Mouse (Mus musculus): ENCODE measurements at regions not wholly inside any gene's neighbourhood (a gene's known extent, or its start where the extent isn't known, plus 50 kb on each side); places are given as distances from the start of the nearest gene placed in this dataset.
A peak's percentile ranks its signal among the peaks of the same experiment; 100 is the strongest.

- ATAC-seq (ENCODE audit: insufficient number of reproducible peaks, insufficient read depth, low FRiP score, low read depth): no peak
- H3K27me3 ChIP-seq (ENCODE audit: control insufficient read depth, insufficient read depth, low read length): no peaks in the 10 kb centered on the region
- peaks cover 6 to 11% of the 10 kb centered on the region in 2 experiments for H3K4me1 ChIP-seq (ENCODE audit: control insufficient read depth in 2 of 2, insufficient read depth in 2 of 2, low read length in 2 of 2)
- no peaks in the 10 kb centered on the region for H3K9me3 ChIP-seq (ENCODE audit: control insufficient read depth, low read length)
- H3K4me3 ChIP-seq (ENCODE audit: control insufficient read depth in 1 of 2, insufficient read depth in 1 of 2, low read depth in 1 of 2, low read length in 2 of 2): no peak overlapping the region
- H3K4me2 ChIP-seq (ENCODE audit: low read length): no peak overlapping the region
- H3K9ac ChIP-seq (ENCODE audit: low read length): no peak overlapping the region
- H3K36me3 ChIP-seq (ENCODE audit: control insufficient read depth, insufficient read depth, low read length): no peaks in the 10 kb centered on the region
- no peak overlapping the region for H3K27ac ChIP-seq (replicated peaks in 1 of 2; ENCODE audit: control insufficient read depth in 1 of 2, insufficient read depth in 1 of 2, low read depth in 2 of 2, low read length in 2 of 2)
- WGBS: 61% methylated on average over 3 of the region's 3 CpGs
These were observed 79.8 kb downstream of the Calml3 start for GRCm38 (mm10) chr13:3724313-3724712.

- WGBS: 89% methylated on average over 5 of the region's 5 CpGs
- no peak overlapping the region for H3K4me3 ChIP-seq (ENCODE audit: control insufficient read depth in 1 of 2, insufficient read depth in 1 of 2, low read depth in 1 of 2, low read length in 2 of 2)
- H3K9me3 ChIP-seq (ENCODE audit: control insufficient read depth, low read length): no peaks in the 10 kb centered on the region
- H3K27ac ChIP-seq (replicated peaks in 1 of 2; ENCODE audit: control insufficient read depth in 1 of 2, insufficient read depth in 1 of 2, low read depth in 2 of 2, low read length in 2 of 2): no peak overlapping the region
- H3K27me3 ChIP-seq (ENCODE audit: control insufficient read depth, insufficient read depth, low read length): no peaks in the 10 kb centered on the region
- no peak overlapping the region for H3K9ac ChIP-seq (ENCODE audit: low read length)
- no peak overlapping the region for H3K4me2 ChIP-seq (ENCODE audit: low read length)
- ATAC-seq (ENCODE audit: insufficient number of reproducible peaks, insufficient read depth, low FRiP score, low read depth): no peak
- H3K4me1 ChIP-seq (ENCODE audit: control insufficient read depth in 2 of 2, insufficient read depth in 2 of 2, low read length in 2 of 2): peaks cover 6 to 11% of the 10 kb centered on the region in 2 experiments
- H3K36me3 ChIP-seq (ENCODE audit: control insufficient read depth, insufficient read depth, low read length): no peaks in the 10 kb centered on the region
These were observed 80.5 kb downstream of the Calml3 start for GRCm38 (mm10) chr13:3723458-3724143.

- no peaks in the 10 kb centered on the region for H3K36me3 ChIP-seq (ENCODE audit: control insufficient read depth, insufficient read depth, low read length)
- no peak overlapping the region for H3K9ac ChIP-seq (ENCODE audit: low read length)
- WGBS: 89% methylated on average over 4 of the region's 4 CpGs
- H3K9me3 ChIP-seq (ENCODE audit: control insufficient read depth, low read length): no peaks in the 10 kb centered on the region
- no peak overlapping the region for H3K4me3 ChIP-seq (ENCODE audit: control insufficient read depth in 1 of 2, insufficient read depth in 1 of 2, low read depth in 1 of 2, low read length in 2 of 2)
- H3K4me2 ChIP-seq (ENCODE audit: low read length): no peak overlapping the region
- no peaks in the 10 kb centered on the region for H3K27me3 ChIP-seq (ENCODE audit: control insufficient read depth, insufficient read depth, low read length)
- H3K27ac ChIP-seq (replicated peaks in 1 of 2; ENCODE audit: control insufficient read depth in 1 of 2, insufficient read depth in 1 of 2, low read depth in 2 of 2, low read length in 2 of 2): no peak overlapping the region
- peaks cover 0 to under 1% of the 10 kb centered on the region in 2 experiments; a peak in 1 of 4 replicates for H3K4me1 ChIP-seq (ENCODE audit: control insufficient read depth in 2 of 2, insufficient read depth in 2 of 2, low read length in 2 of 2)
- ATAC-seq (ENCODE audit: insufficient number of reproducible peaks, insufficient read depth, low FRiP score, low read depth): no peak
These were observed 81.2 kb downstream of the Asb13 start for GRCm38 (mm10) chr13:3715019-3715418.

GRCm38 (mm10) chr13:3712497-3713160, 78.8 kb downstream of the Asb13 start:
- Histone ChIP-seq H3K4me1 (ENCODE audit: control insufficient read depth in 2 of 2, insufficient read depth in 2 of 2, low read length in 2 of 2) (peaks cover 6 to 14% of the 10 kb centered on the region in 2 experiments; a peak in 3 of 4 replicates), H3K27me3 (ENCODE audit: control insufficient read depth, insufficient read depth, low read length) (no peaks in the 10 kb centered on the region), H3K36me3 (ENCODE audit: control insufficient read depth, insufficient read depth, low read length) (no peaks in the 10 kb centered on the region), H3K9me3 (ENCODE audit: control insufficient read depth, low read length) (no peaks in the 10 kb centered on the region), H3K4me3 (ENCODE audit: control insufficient read depth in 1 of 2, insufficient read depth in 1 of 2, low read depth in 1 of 2, low read length in 2 of 2) (no peak overlapping the region), H3K4me2 (ENCODE audit: low read length) (no peak overlapping the region), H3K9ac (ENCODE audit: low read length) (no peak overlapping the region), H3K27ac (replicated peaks in 1 of 2; ENCODE audit: control insufficient read depth in 1 of 2, insufficient read depth in 1 of 2, low read depth in 2 of 2, low read length in 2 of 2) (no peak overlapping the region)
- 25% methylated on average over 19 of the region's 19 CpGs for WGBS
- no peak for ATAC-seq (ENCODE audit: insufficient number of reproducible peaks, insufficient read depth, low FRiP score, low read depth)

GRCm38 (mm10) chr13:3712088-3712487, 78.3 kb downstream of the Asb13 start:
- WGBS: 26% methylated on average over 3 of the region's 3 CpGs
- no peak overlapping the region for H3K27ac ChIP-seq (replicated peaks in 1 of 2; ENCODE audit: control insufficient read depth in 1 of 2, insufficient read depth in 1 of 2, low read depth in 2 of 2, low read length in 2 of 2)
- no peaks in the 10 kb centered on the region for H3K9me3 ChIP-seq (ENCODE audit: control insufficient read depth, low read length)
- H3K9ac ChIP-seq (ENCODE audit: low read length): no peak overlapping the region
- H3K27me3 ChIP-seq (ENCODE audit: control insufficient read depth, insufficient read depth, low read length): no peaks in the 10 kb centered on the region
- ATAC-seq (ENCODE audit: insufficient number of reproducible peaks, insufficient read depth, low FRiP score, low read depth): no peak
- H3K4me2 ChIP-seq (ENCODE audit: low read length): no peak overlapping the region
- H3K36me3 ChIP-seq (ENCODE audit: control insufficient read depth, insufficient read depth, low read length): no peaks in the 10 kb centered on the region
- H3K4me3 ChIP-seq (ENCODE audit: control insufficient read depth in 1 of 2, insufficient read depth in 1 of 2, low read depth in 1 of 2, low read length in 2 of 2): no peak overlapping the region
- peaks cover 6 to 14% of the 10 kb centered on the region in 2 experiments; a peak in 3 of 4 replicates for H3K4me1 ChIP-seq (ENCODE audit: control insufficient read depth in 2 of 2, insufficient read depth in 2 of 2, low read length in 2 of 2)

- Histone ChIP-seq H3K4me1 (ENCODE audit: control insufficient read depth in 2 of 2, insufficient read depth in 2 of 2, low read length in 2 of 2) (peaks cover 6 to 14% of the 10 kb centered on the region in 2 experiments; a peak in 3 of 4 replicates), H3K9ac (ENCODE audit: low read length) (no peak overlapping the region), H3K36me3 (ENCODE audit: control insufficient read depth, insufficient read depth, low read length) (no peaks in the 10 kb centered on the region), H3K4me3 (ENCODE audit: control insufficient read depth in 1 of 2, insufficient read depth in 1 of 2, low read depth in 1 of 2, low read length in 2 of 2) (no peak overlapping the region), H3K9me3 (ENCODE audit: control insufficient read depth, low read length) (no peaks in the 10 kb centered on the region), H3K27me3 (ENCODE audit: control insufficient read depth, insufficient read depth, low read length) (no peaks in the 10 kb centered on the region), H3K27ac (replicated peaks in 1 of 2; ENCODE audit: control insufficient read depth in 1 of 2, insufficient read depth in 1 of 2, low read depth in 2 of 2, low read length in 2 of 2) (peak overlapping the region; percentile 76 to 81), H3K4me2 (ENCODE audit: low read length) (no peak overlapping the region; the same call in 1 of the 2 replicates)
- ATAC-seq (ENCODE audit: insufficient number of reproducible peaks, insufficient read depth, low FRiP score, low read depth): no peak
- WGBS: 61% methylated on average over 7 of the region's 7 CpGs
These were observed 76.3 kb downstream of the Asb13 start for GRCm38 (mm10) chr13:3709982-3710618.

- Histone ChIP-seq H3K4me2 (ENCODE audit: low read length) (peak overlapping the region; percentile 61), H3K4me3 (ENCODE audit: control insufficient read depth in 1 of 2, insufficient read depth in 1 of 2, low read depth in 1 of 2, low read length in 2 of 2) (peak overlapping the region; percentile 0 to 26; a peak in 2 of 4 replicates), H3K27ac (replicated peaks in 1 of 2; ENCODE audit: control insufficient read depth in 1 of 2, insufficient read depth in 1 of 2, low read depth in 2 of 2, low read length in 2 of 2) (peak overlapping the region; percentile 76 to 81), H3K27me3 (ENCODE audit: control insufficient read depth, insufficient read depth, low read length) (no peaks in the 10 kb centered on the region), H3K4me1 (ENCODE audit: control insufficient read depth in 2 of 2, insufficient read depth in 2 of 2, low read length in 2 of 2) (peaks cover 6 to 14% of the 10 kb centered on the region in 2 experiments; a peak in 3 of 4 replicates), H3K36me3 (ENCODE audit: control insufficient read depth, insufficient read depth, low read length) (no peaks in the 10 kb centered on the region), H3K9ac (ENCODE audit: low read length) (peak overlapping the region; percentile 56), H3K9me3 (ENCODE audit: control insufficient read depth, low read length) (no peaks in the 10 kb centered on the region)
- peak; percentile 54 for ATAC-seq (ENCODE audit: insufficient number of reproducible peaks, insufficient read depth, low FRiP score, low read depth)
- WGBS: 18% methylated on average over 14 of the region's 14 CpGs
These were observed 75.2 kb downstream of the Asb13 start for GRCm38 (mm10) chr13:3708896-3709631.

Data from heart, embryonic 14.5 days (tissue).